Mouse (Mus musculus): ENCODE results near the gene Olfr1265. TPM values are rescaled to one million over a fixed set of nuclear protein-coding genes. Genes with fewer than 3 reads are reported as not detected.

Olfr1265 gene
- not detected in 2 replicates for polyA plus RNA-seq (2014; fragmentation: Nextera tagmentation; extraction: Ambion mirVana)

DNA sequence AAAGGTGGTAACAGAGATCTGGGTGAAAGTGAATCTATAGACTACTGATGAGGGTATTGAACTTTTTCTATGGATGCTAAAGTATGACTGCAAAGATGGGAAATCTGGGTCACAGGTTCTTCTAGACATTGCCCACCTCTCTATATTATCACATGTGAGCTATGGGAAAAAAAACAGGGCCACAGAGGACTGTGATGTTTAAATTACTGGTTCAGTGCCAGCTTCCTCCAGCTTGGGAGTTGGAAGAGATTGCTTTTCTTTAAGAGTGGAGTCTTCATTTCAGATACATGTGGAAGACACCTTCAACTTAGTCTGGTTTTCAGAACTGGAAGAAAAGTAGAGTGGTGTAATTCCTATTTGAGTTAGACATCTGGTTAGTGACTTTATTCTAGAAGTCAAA, at the start of gene Olfr1265:
Gene Olfr1265 (plus strand): TSS at position 301 of the 400 bp plus-strand sequence.
- Histone ChIP-seq H3K27ac (ENCODE audit: low read depth, low read length) (no peak within 1 kb of the TSS), H3K9me3 (ENCODE audit: control insufficient read depth, low read length) (no peaks in the 10 kb centered on the region), H3K4me1 (replicated peaks; ENCODE audit: control insufficient read depth, insufficient read depth, low read length) (no peaks in the 10 kb centered on the region), H3K36me3 (ENCODE audit: control insufficient read depth, insufficient read depth, low read length) (no peaks in the 10 kb centered on the region), H3K4me2 (replicated peaks; ENCODE audit: low read depth, low read length) (no peak within 1 kb of the TSS), H3K4me3 (ENCODE audit: low read depth, low read length) (no peak within 1 kb of the TSS), H3K9ac (ENCODE audit: low read depth, low read length) (no peak within 1 kb of the TSS), H3K27me3 (ENCODE audit: control insufficient read depth, insufficient read depth, low read length) (no peaks in the 10 kb centered on the region)
- no peak for DNase-seq (ENCODE audit: low spot score)
- ATAC-seq (ENCODE audit: low FRiP score), result no peak

GRCm38 (mm10) chr2:89990921-89991320, 44.2 kb upstream of the Olfr1265 start, which contains the start of gene Olfr1261:
Gene Olfr1261, plus strand, starts transcription at chr2:89991221.
- DNase-seq (ENCODE audit: low spot score), result no peak

GRCm38 (mm10) chr2:89999845-90000244, 35.3 kb upstream of the Olfr1265 start, which contains the start of gene Olfr1262:
Gene Olfr1262, plus strand, starts transcription at chr2:90000145.
- no peaks in the 10 kb centered on the region for H3K9me3 ChIP-seq (ENCODE audit: control insufficient read depth, low read length)
- H3K9ac ChIP-seq (ENCODE audit: low read depth, low read length), result no peak within 1 kb of the TSS
- no peak for ATAC-seq (ENCODE audit: low FRiP score)
- H3K36me3 ChIP-seq (ENCODE audit: control insufficient read depth, insufficient read depth, low read length), result no peaks in the 10 kb centered on the region
- no peaks in the 10 kb centered on the region for H3K27me3 ChIP-seq (ENCODE audit: control insufficient read depth, insufficient read depth, low read length)
- H3K4me3 ChIP-seq (ENCODE audit: low read depth, low read length), result no peak within 1 kb of the TSS
- H3K27ac ChIP-seq (ENCODE audit: low read depth, low read length), result no peak within 1 kb of the TSS
- H3K4me2 ChIP-seq (replicated peaks; ENCODE audit: low read depth, low read length), result no peak within 1 kb of the TSS
- no peaks in the 10 kb centered on the region for H3K4me1 ChIP-seq (replicated peaks; ENCODE audit: control insufficient read depth, insufficient read depth, low read length)
- no peak for DNase-seq (ENCODE audit: low spot score)

More at GRCm38 (mm10) chr2:89990921-89991320, 44.2 kb upstream of the Olfr1265 start, which contains the start of gene Olfr1261:
- Histone ChIP-seq H3K27ac (ENCODE audit: low read depth, low read length) (no peak within 1 kb of the TSS), H3K27me3 (ENCODE audit: control insufficient read depth, insufficient read depth, low read length) (no peaks in the 10 kb centered on the region), H3K4me2 (replicated peaks; ENCODE audit: low read depth, low read length) (no peak within 1 kb of the TSS), H3K4me1 (replicated peaks; ENCODE audit: control insufficient read depth, insufficient read depth, low read length) (no peaks in the 10 kb centered on the region), H3K9ac (ENCODE audit: low read depth, low read length) (no peak within 1 kb of the TSS), H3K36me3 (ENCODE audit: control insufficient read depth, insufficient read depth, low read length) (no peaks in the 10 kb centered on the region), H3K9me3 (ENCODE audit: control insufficient read depth, low read length) (no peaks in the 10 kb centered on the region), H3K4me3 (ENCODE audit: low read depth, low read length) (no peak within 1 kb of the TSS)
- ATAC-seq (ENCODE audit: low FRiP score), result no peak

- H3K9me3 ChIP-seq (ENCODE audit: control insufficient read depth, low read length), result no peaks in the 10 kb centered on the region
- ATAC-seq (ENCODE audit: low FRiP score), result no peak
- 83% methylated on average over 2 of the region's 2 CpGs for WGBS
Measured at GRCm38 (mm10) chr2:90011831-90012230, 23.3 kb upstream of the Olfr1265 start, which contains the start of gene Olfr1263. Gene Olfr1263, plus strand, starts transcription at chr2:90012131.

GRCm38 (mm10) chr2:90025477-90025876, 9.7 kb upstream of the Olfr1265 start, which contains the start of gene Olfr1264:
Gene Olfr1264, minus strand, starts transcription at chr2:90025577.
- no peak for ATAC-seq (ENCODE audit: low FRiP score)

More at GRCm38 (mm10) chr2:90011831-90012230, 23.3 kb upstream of the Olfr1265 start, which contains the start of gene Olfr1263:
- Histone ChIP-seq H3K27me3 (ENCODE audit: control insufficient read depth, insufficient read depth, low read length) (no peaks in the 10 kb centered on the region), H3K4me1 (replicated peaks; ENCODE audit: control insufficient read depth, insufficient read depth, low read length) (no peaks in the 10 kb centered on the region), H3K4me3 (ENCODE audit: low read depth, low read length) (no peak within 1 kb of the TSS), H3K4me2 (replicated peaks; ENCODE audit: low read depth, low read length) (no peak within 1 kb of the TSS), H3K27ac (ENCODE audit: low read depth, low read length) (no peak within 1 kb of the TSS), H3K9ac (ENCODE audit: low read depth, low read length) (no peak within 1 kb of the TSS), H3K36me3 (ENCODE audit: control insufficient read depth, insufficient read depth, low read length) (no peaks in the 10 kb centered on the region)
- DNase-seq (ENCODE audit: low spot score), result no peak

DNA sequence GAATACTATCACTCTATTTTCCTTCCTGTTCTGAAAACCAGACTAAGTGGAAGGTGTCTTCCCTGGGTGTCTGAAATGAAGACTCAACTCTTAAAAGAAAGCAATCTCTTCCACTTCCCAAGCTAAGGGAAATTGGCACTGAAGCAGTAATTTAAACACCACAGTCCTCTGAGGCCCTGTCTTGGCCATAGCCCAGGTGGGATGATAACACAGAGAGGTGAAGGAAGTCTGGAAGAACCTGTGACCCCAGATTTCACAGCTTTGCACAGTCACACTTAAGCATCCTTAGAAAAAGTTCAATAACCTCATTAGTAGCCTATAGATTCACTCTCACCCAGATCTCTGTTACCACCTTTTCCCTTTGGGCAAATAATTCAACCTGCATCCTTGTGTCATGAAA, 28.4 kb downstream of the Olfr1265 start, which contains the start of gene Olfr140:
Gene Olfr140 (minus strand): TSS at position 101 of the 400 bp plus-strand sequence.
- DNase-seq (ENCODE audit: low spot score) (no peak), ATAC-seq (ENCODE audit: low FRiP score) (no peak)
- no peak within 1 kb of the TSS for H3K4me3 ChIP-seq (ENCODE audit: low read depth, low read length)
- H3K36me3 ChIP-seq (ENCODE audit: control insufficient read depth, insufficient read depth, low read length), result no peaks in the 10 kb centered on the region
- no peak within 1 kb of the TSS for H3K27ac ChIP-seq (ENCODE audit: low read depth, low read length)
- H3K4me2 ChIP-seq (replicated peaks; ENCODE audit: low read depth, low read length), result no peak within 1 kb of the TSS
- H3K4me1 ChIP-seq (replicated peaks; ENCODE audit: control insufficient read depth, insufficient read depth, low read length), result no peaks in the 10 kb centered on the region
- H3K9ac ChIP-seq (ENCODE audit: low read depth, low read length), result no peak within 1 kb of the TSS
- no peaks in the 10 kb centered on the region for H3K9me3 ChIP-seq (ENCODE audit: control insufficient read depth, low read length)
- H3K27me3 ChIP-seq (ENCODE audit: control insufficient read depth, insufficient read depth, low read length), result no peaks in the 10 kb centered on the region

More at GRCm38 (mm10) chr2:90025477-90025876, 9.7 kb upstream of the Olfr1265 start, which contains the start of gene Olfr1264:
- Histone ChIP-seq H3K36me3 (ENCODE audit: control insufficient read depth, insufficient read depth, low read length) (no peaks in the 10 kb centered on the region), H3K4me2 (replicated peaks; ENCODE audit: low read depth, low read length) (no peak within 1 kb of the TSS), H3K9ac (ENCODE audit: low read depth, low read length) (no peak within 1 kb of the TSS), H3K27me3 (ENCODE audit: control insufficient read depth, insufficient read depth, low read length) (no peaks in the 10 kb centered on the region), H3K9me3 (ENCODE audit: control insufficient read depth, low read length) (no peaks in the 10 kb centered on the region), H3K4me1 (replicated peaks; ENCODE audit: control insufficient read depth, insufficient read depth, low read length) (no peaks in the 10 kb centered on the region), H3K4me3 (ENCODE audit: low read depth, low read length) (no peak within 1 kb of the TSS), H3K27ac (ENCODE audit: low read depth, low read length) (no peak within 1 kb of the TSS)
- WGBS, result 80% methylated on average over 2 of the region's 2 CpGs
- no peak for DNase-seq (ENCODE audit: low spot score)

- Histone ChIP-seq H3K9me3 (ENCODE audit: control insufficient read depth, low read length) (no peaks in the 10 kb centered on the region), H3K4me2 (replicated peaks; ENCODE audit: low read depth, low read length) (no peak overlapping the region), H3K36me3 (ENCODE audit: control insufficient read depth, insufficient read depth, low read length) (no peaks in the 10 kb centered on the region), H3K9ac (ENCODE audit: low read depth, low read length) (no peak overlapping the region), H3K4me3 (ENCODE audit: low read depth, low read length) (no peak overlapping the region), H3K4me1 (replicated peaks; ENCODE audit: control insufficient read depth, insufficient read depth, low read length) (no peaks in the 10 kb centered on the region), H3K27me3 (ENCODE audit: control insufficient read depth, insufficient read depth, low read length) (no peaks in the 10 kb centered on the region), H3K27ac (ENCODE audit: low read depth, low read length) (no peak overlapping the region)
- no peak for ATAC-seq (ENCODE audit: low FRiP score)
- 80% methylated on average over 2 of the region's 2 CpGs for WGBS
- no peak for DNase-seq (ENCODE audit: low spot score)
Measured at GRCm38 (mm10) chr2:90070065-90070464, 34.9 kb downstream of the Olfr1265 start.

Other genes with a start within 250 kb of the Olfr1265 start
- not detected in 2 replicates for gene Olfr1254, start 241.7 kb upstream of the Olfr1265 start, polyA plus RNA-seq (2014; fragmentation: Nextera tagmentation; extraction: Ambion mirVana)
- gene Olfr1255, start 223.3 kb upstream of the Olfr1265 start, polyA plus RNA-seq (2014; fragmentation: Nextera tagmentation; extraction: Ambion mirVana), result not detected in 2 replicates
- not detected in 2 replicates for gene Olfr1256, start 193.8 kb upstream of the Olfr1265 start, polyA plus RNA-seq (2014; fragmentation: Nextera tagmentation; extraction: Ambion mirVana)
- gene Olfr48, start 187.1 kb upstream of the Olfr1265 start, polyA plus RNA-seq (2014; fragmentation: Nextera tagmentation; extraction: Ambion mirVana), result not detected in 2 replicates
- not detected in 2 replicates for gene Olfr1257, start 156.9 kb upstream of the Olfr1265 start, polyA plus RNA-seq (2014; fragmentation: Nextera tagmentation; extraction: Ambion mirVana)
- gene Olfr1258, start 108.0 kb upstream of the Olfr1265 start, polyA plus RNA-seq (2014; fragmentation: Nextera tagmentation; extraction: Ambion mirVana), result not detected in 2 replicates
- not detected in 2 replicates for gene Olfr1259, start 86.7 kb upstream of the Olfr1265 start, polyA plus RNA-seq (2014; fragmentation: Nextera tagmentation; extraction: Ambion mirVana)
- not detected in 2 replicates for gene Olfr1260, start 61.0 kb upstream of the Olfr1265 start, polyA plus RNA-seq (2014; fragmentation: Nextera tagmentation; extraction: Ambion mirVana)
- not detected in 2 replicates for gene Olfr1261, start 44.1 kb upstream of the Olfr1265 start, polyA plus RNA-seq (2014; fragmentation: Nextera tagmentation; extraction: Ambion mirVana)
- not detected in 2 replicates for gene Olfr1262, start 35.2 kb upstream of the Olfr1265 start, polyA plus RNA-seq (2014; fragmentation: Nextera tagmentation; extraction: Ambion mirVana)
- gene Olfr1263, start 23.2 kb upstream of the Olfr1265 start, polyA plus RNA-seq (2014; fragmentation: Nextera tagmentation; extraction: Ambion mirVana), result not detected in 2 replicates
- gene Olfr1264, start 9.8 kb upstream of the Olfr1265 start, polyA plus RNA-seq (2014; fragmentation: Nextera tagmentation; extraction: Ambion mirVana), result not detected in 2 replicates
- not detected in 2 replicates for gene Olfr140, start 28.3 kb downstream of the Olfr1265 start, polyA plus RNA-seq (2014; fragmentation: Nextera tagmentation; extraction: Ambion mirVana)
- gene Olfr1269, start 86.1 kb downstream of the Olfr1265 start, polyA plus RNA-seq (2014; fragmentation: Nextera tagmentation; extraction: Ambion mirVana), result not detected in 2 replicates
- gene Olfr32, start 107.0 kb downstream of the Olfr1265 start, polyA plus RNA-seq (2014; fragmentation: Nextera tagmentation; extraction: Ambion mirVana), result not detected in 2 replicates
- not detected in 2 replicates for gene Olfr1270, start 117.8 kb downstream of the Olfr1265 start, polyA plus RNA-seq (2014; fragmentation: Nextera tagmentation; extraction: Ambion mirVana)
- gene Olfr1506, start 189.2 kb downstream of the Olfr1265 start, polyA plus RNA-seq (2014; fragmentation: Nextera tagmentation; extraction: Ambion mirVana), result not detected in 2 replicates
- not detected in 2 replicates for gene Olfr142, start 222.3 kb downstream of the Olfr1265 start, polyA plus RNA-seq (2014; fragmentation: Nextera tagmentation; extraction: Ambion mirVana)
- gene Olfr1271, start 235.7 kb downstream of the Olfr1265 start, polyA plus RNA-seq (2014; fragmentation: Nextera tagmentation; extraction: Ambion mirVana), result not detected in 2 replicates

Data from hindbrain, embryonic 11.5 days (tissue).